Mouse (Mus musculus) kidney, adult 2 months (tissue): Measurements from ENCODE around the gene Pla2g1b. TPM values are rescaled to one million over a fixed set of nuclear protein-coding genes. Genes with fewer than 3 reads are reported as not detected.
A peak's percentile ranks its signal among the peaks of the same experiment; 100 is the strongest.
"Not testable (repeated sequence)": the region's sequence is repeated elsewhere in the genome, so short reads cannot be mapped to it uniquely, and the experiment has no call there.

Experiments used
- DNase-seq: peaks from one replicate; pipeline ENCODE4 v3.0.0; 2021
- H3K27ac ChIP-seq: fragments of 200-500 bp; 2 replicates; pipeline ENCODE4 v1.5.1; 2012; ENCODE audit warnings: low read depth, low read length, control low read depth, inconsistent platforms; ENCODE audit not compliant: insufficient read depth
- H3K27me3 ChIP-seq: fragments of 200-500 bp; replicated peaks from 2 replicates; pipeline ENCODE4 v1.6.1; 2012; ENCODE audit warnings: mild to moderate bottlenecking, moderate library complexity, low read length, inconsistent platforms; ENCODE audit not compliant: control insufficient read depth, insufficient read depth
- H3K36me3 ChIP-seq: fragments of 200-500 bp; 2 replicates; pipeline ENCODE4 v1.6.1; 2012; ENCODE audit warnings: mild to moderate bottlenecking, moderate library complexity, low read length, inconsistent platforms; ENCODE audit not compliant: control insufficient read depth, insufficient read depth
- H3K4me1 ChIP-seq: fragments of 200-500 bp; 2 replicates; pipeline ENCODE4 v1.6.1; 2011; ENCODE audit warnings: low read length; ENCODE audit not compliant: control insufficient read depth, insufficient read depth
- H3K4me3 ChIP-seq: fragments of 200-500 bp; 2 replicates; pipeline ENCODE4 v1.5.1; 2011; ENCODE audit warnings: mild to moderate bottlenecking, low read depth, low read length, control low read depth; ENCODE audit not compliant: insufficient read depth
- CTCF ChIP-seq: fragments of 200-500 bp; conservative IDR thresholded peaks from 2 replicates; pipeline ENCODE4 v1.5.1; 2011; ENCODE audit warnings: low read depth, mild to moderate bottlenecking, control low read depth, low read length, moderate library complexity, mixed read lengths; ENCODE audit not compliant: insufficient read depth, insufficient read length
- POLR2A ChIP-seq: fragments of 200-500 bp; IDR thresholded peaks from one replicate; pipeline ENCODE4 v1.6.1; 2011; ENCODE audit warnings: low read depth, low read length, control low read depth
- WGBS: fragments of 180-500 bp; shearing (Covaris S2); methylation state at CpG from one replicate; pipeline ENCODE4 v1.1.7; 2018; 5-methylcytosine and 5-hydroxymethylcytosine counted together
- polyA plus RNA-seq: library from polyadenylated mRNA; depleted of rRNA; stranded (reverse); fragments of >200 nt; gene quantifications from 2 replicates; pipeline ENCODE4 v1.2.3, GENCODE M21; 2012

Pla2g1b gene
- polyA plus RNA-seq, 1 experiment: 0.74 TPM

DNA sequence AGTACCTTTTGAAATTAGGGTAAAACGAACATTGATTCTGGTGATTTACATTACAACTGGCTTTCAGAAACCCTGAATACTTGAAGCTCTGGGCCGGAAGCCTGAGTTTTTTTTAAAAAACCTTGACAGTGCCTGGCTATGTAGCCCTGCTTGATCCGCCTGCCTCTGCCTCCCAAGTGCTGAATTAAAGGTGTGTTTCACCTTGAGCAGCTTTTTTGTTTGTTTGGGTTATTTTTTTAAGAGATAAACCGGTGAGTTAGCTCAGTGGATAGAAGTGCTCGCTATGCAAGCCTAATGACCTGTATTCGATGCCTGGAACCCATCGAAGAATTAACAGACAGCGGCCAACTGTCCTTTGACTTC lies 24.6 kb downstream of the Pla2g1b start:
- Histone ChIP-seq H3K4me3 (no peak overlapping the region), H3K27ac (no peak overlapping the region), H3K27me3 (no peaks in the 10 kb centered on the region), H3K36me3 (no peaks in the 10 kb centered on the region), H3K4me1 (peaks cover 5% of the 10 kb centered on the region; the same call in 1 of the 2 replicates)
- DNase-seq: no peak
- no peak for TF ChIP-seq POLR2A
- TF ChIP-seq CTCF: no peak
- WGBS: 5% methylated on average over 8 of the region's 8 CpGs

- Histone ChIP-seq H3K4me3 (no peak overlapping the region), H3K27ac (no peak overlapping the region), H3K4me1 (peaks cover 5% of the 10 kb centered on the region; the same call in 1 of the 2 replicates), H3K27me3 (no peaks in the 10 kb centered on the region), H3K36me3 (no peaks in the 10 kb centered on the region)
- TF ChIP-seq POLR2A: no peak
- TF ChIP-seq CTCF: no peak
- WGBS: 31% methylated on average over 5 of the region's 5 CpGs
- DNase-seq: no peak
Observed at GRCm38 (mm10) chr5:115491076-115491475, 25.0 kb downstream of the Pla2g1b start.

GRCm38 (mm10) chr5:115491771-115492322 lies 25.8 kb downstream of the Pla2g1b start:
- H3K27ac ChIP-seq: no peak overlapping the region; the same call in 1 of the 2 replicates
- no peak for TF ChIP-seq CTCF
- no peak for TF ChIP-seq POLR2A
- 3% methylated on average over 28 of the region's 28 CpGs for WGBS

DNA sequence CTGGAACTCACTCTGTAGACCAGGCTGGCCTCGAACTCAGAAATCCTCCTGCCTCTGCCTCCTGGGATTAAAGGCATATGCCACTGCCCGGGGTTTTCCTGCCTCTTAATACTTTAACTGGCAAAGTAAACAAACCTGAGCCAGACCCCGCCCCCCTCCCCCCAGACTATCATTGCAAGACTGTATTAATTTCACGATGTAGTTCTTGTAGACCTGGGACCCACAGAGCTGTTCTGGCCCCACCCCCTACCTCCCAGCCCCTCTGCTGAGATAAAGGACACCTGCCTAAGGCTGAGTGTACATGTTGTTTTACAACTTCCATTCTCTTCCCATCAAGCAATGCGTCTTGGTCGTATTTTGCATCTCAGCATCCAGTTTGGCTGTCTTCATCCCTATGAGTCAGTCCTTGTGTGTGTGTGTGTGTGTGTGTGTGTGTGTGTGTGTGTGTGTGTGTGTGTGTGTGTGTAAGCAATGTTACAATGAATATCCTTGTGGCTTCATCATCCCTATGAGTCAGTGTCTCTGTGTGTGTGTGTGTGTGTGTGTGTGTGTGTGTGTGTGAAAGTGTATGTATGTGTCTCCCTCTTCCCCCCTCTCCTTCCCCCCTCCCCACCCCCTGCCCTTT lies 26.8 kb downstream of the Pla2g1b start:
- no peaks in the 10 kb centered on the region for H3K36me3 ChIP-seq
- no peak for DNase-seq
- H3K4me1 ChIP-seq: peaks cover 5% of the 10 kb centered on the region; the same call in 1 of the 2 replicates
- TF ChIP-seq POLR2A: no peak
- no peak for TF ChIP-seq CTCF
- no peak overlapping the region for H3K4me3 ChIP-seq
- 74% methylated on average over 6 of the region's 6 CpGs for WGBS
- H3K27me3 ChIP-seq: no peaks in the 10 kb centered on the region
- no peak overlapping the region for H3K27ac ChIP-seq

More at GRCm38 (mm10) chr5:115491771-115492322, 25.8 kb downstream of the Pla2g1b start:
- Histone ChIP-seq H3K4me3 (peak overlapping the region; percentile 26), H3K27me3 (no peaks in the 10 kb centered on the region), H3K4me1 (peaks cover 5% of the 10 kb centered on the region; the same call in 1 of the 2 replicates), H3K36me3 (no peaks in the 10 kb centered on the region)
- DNase-seq: peak; percentile 69

DNA sequence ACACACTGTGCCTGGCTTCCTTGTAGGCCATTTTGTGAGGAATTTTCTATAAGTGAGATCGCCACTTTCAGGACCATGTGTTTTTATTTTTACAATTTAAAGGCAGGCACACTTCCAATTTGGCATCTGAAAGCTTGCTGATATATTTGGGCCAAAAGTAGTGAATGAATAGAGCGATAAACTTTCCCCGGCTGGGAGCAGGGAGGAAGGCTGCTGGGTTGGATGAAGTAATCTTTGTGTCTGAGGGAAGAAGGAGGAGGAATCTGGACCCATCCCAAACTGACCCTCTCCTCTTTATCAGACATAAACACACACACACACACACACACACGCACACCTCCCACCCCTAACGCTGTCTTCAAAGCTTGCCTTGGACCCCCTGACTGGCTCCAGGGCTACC lies 27.4 kb downstream of the Pla2g1b start:
- WGBS: 71% methylated on average over 5 of the region's 5 CpGs
- Histone ChIP-seq H3K4me1 (peaks cover 5% of the 10 kb centered on the region; the same call in 1 of the 2 replicates), H3K27ac (no peak overlapping the region), H3K36me3 (no peaks in the 10 kb centered on the region), H3K4me3 (no peak overlapping the region), H3K27me3 (no peaks in the 10 kb centered on the region)
- DNase-seq: no peak
- TF ChIP-seq POLR2A (no peak), CTCF (no peak)

DNA sequence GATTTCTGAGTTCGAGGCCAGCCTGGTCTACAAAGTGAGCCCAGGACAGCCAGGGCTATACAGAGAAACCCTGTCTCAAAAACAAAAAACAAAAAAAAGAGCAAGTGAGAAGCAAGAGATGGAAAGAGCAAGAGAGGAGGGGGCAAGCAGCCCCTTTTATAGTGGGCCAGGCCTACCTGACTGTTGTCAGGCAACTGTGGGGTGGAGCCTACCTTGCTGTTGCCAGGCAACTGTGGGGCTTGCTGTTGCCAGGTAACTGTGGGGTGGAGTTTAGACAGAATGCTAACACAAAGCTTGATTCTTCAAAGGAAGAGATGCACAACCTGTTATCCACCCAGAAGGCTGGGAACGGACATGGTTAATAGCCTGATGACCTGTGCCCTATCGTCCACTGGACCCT lies 29.6 kb downstream of the Pla2g1b start:
- not testable (repeated sequence) for H3K4me1 ChIP-seq, DNase-seq, H3K27me3 ChIP-seq, H3K36me3 ChIP-seq, H3K4me3 ChIP-seq, H3K27ac ChIP-seq
- 90% methylated on average over 3 of the region's 3 CpGs for WGBS

DNA sequence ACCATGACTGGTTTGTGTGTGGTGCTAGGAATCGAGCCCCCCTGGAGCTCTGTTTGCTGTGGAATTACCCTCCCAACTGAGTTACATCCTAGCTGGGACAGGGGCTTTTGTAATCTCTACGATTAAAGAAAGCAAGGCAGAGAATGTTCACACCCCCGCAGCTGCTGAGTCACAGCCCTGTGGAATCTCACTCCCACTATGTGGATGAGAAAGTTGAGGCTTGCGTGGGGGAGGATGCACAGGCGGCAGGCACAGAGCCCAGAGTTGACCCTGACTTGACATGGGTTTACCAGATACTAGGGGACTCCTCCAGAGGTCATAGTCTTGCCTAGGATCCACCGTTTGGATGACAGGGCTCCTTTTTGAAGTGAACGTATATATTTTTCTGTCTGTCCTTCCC lies 31.0 kb downstream of the Pla2g1b start:
- 79% methylated on average over 7 of the region's 7 CpGs for WGBS
- H3K27ac ChIP-seq: no peak overlapping the region
- H3K4me1 ChIP-seq: peaks cover 6% of the 10 kb centered on the region; the same call in 1 of the 2 replicates
- TF ChIP-seq POLR2A (no peak), CTCF (no peak)
- no peaks in the 10 kb centered on the region for H3K27me3 ChIP-seq
- H3K36me3 ChIP-seq: no peaks in the 10 kb centered on the region
- no peak overlapping the region for H3K4me3 ChIP-seq
- DNase-seq: no peak
